Mouse (Mus musculus): Measurements from ENCODE around the gene Pygl. TPM values are rescaled to one million over a fixed set of nuclear protein-coding genes. Genes with fewer than 3 reads are reported as not detected.
"Not testable (repeated sequence)": the region's sequence is repeated elsewhere in the genome, so short reads cannot be mapped to it uniquely, and the experiment has no call there.

Pygl gene
- polyA plus RNA-seq, 1 experiment = 3.8 TPM

DNA sequence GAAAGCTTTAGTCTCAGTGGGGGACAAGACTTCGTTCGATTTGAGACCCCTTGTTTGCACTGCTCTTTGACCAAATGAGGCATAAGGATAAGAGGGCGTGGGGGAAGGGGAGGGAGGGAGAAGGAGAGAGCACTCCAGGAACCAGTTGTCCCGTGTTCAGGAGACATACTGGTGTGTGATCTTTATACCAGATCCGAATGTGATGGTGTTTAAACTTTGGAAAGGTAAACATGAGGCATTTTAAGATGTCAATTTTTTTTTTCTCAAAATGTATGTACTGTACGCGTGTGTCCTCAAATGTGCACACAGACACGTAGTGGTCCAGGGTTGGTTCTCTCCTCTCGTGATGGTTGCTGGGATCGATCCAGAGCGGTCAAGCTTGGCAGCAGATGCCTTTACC is 3.1 kb downstream of the Pygl start:
- DNase-seq (ENCODE audit: extremely low spot score in 1 of 2, low spot score in 1 of 2) = no peak

DNA sequence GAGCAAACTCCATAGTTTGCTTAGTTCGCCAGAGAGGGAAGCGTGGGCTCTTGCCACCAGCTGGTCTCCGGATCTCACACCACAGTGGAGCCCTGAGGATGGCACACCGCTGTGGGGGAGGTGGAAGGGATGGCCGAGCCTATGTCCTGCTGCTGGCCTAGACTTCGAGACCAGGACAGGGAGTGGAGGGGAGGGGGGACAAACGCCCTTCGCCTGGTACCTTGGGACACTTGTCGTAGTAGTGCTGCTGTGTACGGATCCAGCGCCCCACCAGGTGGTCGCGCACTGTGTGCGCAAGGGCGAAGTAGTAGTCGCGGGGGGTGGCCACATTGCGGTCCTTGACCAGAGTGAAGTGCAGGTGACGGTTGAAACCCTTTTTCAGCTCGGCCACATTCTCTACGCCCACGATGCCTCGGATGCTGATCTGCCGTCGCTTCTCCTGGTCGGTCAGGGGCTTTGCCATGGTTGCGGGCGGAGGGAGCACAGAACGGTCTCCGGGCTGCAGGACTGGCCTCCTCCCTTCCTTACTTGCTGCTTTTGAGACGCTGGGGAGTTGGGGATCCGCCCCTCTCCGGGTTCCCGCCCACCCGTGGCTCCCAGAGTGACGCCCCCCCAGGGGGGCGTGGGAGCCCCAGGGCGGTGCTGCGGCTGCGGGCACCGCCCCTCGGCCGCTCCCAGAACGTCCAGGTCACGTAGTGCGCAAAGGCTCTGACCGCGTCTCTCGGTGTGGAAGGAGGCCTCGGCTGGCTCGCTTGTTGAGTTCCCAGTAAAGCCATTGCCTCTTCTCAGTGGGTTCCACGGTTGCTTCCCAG is 4.0 kb downstream of the Pygl start:
- DNase-seq (ENCODE audit: extremely low spot score in 1 of 2, low spot score in 1 of 2) = no peak

DNA sequence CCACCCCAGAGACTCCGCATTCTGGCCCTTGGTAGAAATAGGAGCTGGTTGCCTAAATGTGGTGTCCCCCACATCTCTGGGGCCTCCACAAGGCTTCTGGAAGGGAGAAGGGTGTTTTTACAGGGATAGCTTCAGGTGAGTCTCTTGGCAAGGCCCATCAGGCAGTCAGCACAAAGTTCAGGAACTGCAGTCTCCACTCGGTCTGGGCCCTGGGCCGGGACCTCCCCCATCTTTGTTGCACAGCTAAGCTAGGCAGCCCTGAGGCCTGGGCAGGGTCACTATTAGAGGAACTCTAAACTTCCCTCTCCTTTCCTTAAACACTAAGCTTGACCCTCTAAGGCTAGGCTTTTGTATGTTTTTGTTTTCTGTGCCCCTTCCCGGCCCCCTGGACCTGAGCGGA is 4.6 kb downstream of the Pygl start:
- DNase-seq (ENCODE audit: extremely low spot score in 1 of 2, low spot score in 1 of 2) = no peak

DNA sequence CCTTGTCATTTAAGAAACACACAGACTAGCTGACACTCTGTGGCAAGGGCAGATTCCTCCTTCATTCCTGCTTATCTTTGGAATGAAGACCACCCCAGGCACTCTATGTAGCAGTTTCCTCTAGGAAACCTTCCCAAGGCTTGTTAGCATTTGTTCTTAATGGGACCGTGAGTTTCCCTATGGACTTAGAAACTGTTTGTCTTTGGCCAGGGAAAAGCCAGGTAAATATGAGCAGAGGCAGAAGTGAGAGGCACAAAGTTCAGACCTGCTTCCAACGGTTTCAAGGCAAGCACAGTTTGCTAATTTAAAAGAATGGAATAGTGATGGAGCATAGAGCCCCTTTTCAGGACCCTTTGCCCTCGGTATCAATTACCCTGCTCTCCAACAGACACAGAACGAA is 8.0 kb downstream of the Pygl start:
- DNase-seq (ENCODE audit: extremely low spot score in 1 of 2, low spot score in 1 of 2) = no peak

DNA sequence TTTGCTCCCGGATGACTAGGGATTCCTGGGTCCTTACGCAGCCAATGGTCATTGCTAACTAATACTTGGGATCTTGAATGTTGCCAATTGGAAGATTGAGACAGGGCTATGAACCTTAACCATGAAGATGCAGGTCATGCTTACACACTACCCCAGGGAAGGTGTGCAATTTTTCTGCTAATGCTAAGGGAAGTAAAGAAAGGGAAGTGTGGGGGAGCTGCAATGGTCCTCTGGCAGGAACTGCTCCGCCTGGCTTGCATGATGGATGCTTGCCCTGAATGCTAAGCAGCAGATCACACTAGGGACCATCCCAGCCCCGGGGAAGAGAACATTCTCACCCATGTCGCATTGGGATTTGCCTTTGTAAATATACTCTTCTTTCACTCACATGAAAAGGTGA is 9.9 kb downstream of the Pygl start:
- DNase-seq (ENCODE audit: extremely low spot score in 1 of 2, low spot score in 1 of 2) = no peak

DNA sequence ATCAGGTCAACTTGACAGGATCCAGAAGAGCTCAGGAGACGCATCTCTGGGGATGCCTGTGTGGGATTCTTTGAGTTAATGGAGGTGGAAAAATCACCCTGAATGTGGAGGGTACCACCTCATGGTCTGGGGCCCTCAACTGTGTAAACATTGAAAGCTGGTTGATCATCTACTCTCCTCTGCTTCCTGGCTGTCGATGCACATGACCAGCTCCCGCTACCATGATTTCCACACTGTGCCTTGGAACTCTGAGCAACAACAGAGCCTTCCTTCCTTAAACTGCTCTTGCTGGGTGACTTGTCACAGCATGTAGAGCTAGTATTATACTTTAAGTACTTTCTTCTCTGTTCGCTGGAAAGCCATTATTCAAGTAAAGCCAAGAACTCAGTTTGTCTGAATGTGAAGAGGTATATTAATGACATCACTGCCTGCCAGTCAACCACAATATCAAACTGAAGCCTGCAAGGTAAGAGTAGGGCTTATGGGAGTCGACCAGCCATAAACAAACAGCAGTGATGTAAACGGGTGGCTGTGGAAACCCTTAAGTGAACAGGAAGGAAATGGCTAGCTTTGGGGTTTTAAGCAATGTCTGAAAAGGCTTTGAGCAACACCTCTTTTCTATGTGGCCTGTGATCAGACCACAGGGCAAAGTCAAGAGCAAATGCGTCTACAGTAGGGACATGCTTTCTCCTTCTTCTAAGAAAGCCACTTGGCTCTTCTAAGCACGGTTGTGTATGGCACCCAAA is 12.3 kb downstream of the Pygl start:
- DNase-seq (ENCODE audit: extremely low spot score in 1 of 2, low spot score in 1 of 2) = no peak

DNA sequence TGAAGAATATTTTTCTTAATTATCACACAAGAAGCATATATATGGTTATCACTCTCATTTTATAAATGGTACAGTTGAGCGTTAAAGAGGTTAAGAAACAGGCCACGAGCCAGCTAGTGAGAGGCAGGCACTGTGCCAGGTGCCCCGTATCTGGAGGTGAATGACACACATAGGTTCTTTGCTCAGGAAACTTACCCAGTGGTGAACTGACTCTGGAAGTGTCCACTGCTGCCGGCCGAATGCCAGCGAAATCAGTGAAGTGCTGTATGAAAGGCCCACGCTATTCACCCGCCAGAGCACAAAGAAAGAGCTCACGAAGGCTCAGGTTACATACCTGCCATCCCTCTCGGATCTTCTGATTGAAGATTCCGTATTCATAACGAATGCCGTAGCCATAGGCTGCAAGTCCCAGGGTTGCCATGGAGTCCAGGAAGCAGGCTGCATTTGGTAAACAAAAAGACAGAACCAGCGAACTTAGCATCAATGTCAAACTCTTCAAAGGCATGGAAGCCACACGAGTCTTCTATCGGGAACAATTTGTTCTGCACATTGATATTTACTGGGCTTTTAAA is 15.0 kb downstream of the Pygl start:
- DNase-seq (ENCODE audit: extremely low spot score in 1 of 2, low spot score in 1 of 2) = no peak

DNA sequence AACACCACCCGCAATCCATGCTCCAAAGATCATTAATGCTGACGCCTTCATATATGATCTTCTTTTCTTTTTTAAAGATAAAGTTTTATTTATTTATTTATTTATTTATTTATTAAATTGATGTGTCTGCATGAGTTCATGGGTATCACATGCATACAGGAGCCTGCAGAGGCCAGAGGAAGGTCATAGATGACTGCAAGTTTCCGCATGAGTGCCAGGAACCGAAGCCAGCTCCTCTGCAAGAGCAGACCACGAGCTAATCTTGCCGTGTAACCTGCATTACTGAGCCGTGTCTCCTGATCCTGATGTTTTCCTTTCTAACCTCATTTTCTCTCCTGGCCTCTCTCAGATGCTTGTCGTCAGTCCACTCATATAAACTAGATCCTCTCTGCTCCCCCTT is 17.0 kb downstream of the Pygl start:
- DNase-seq (ENCODE audit: extremely low spot score in 1 of 2, low spot score in 1 of 2) = no peak

DNA sequence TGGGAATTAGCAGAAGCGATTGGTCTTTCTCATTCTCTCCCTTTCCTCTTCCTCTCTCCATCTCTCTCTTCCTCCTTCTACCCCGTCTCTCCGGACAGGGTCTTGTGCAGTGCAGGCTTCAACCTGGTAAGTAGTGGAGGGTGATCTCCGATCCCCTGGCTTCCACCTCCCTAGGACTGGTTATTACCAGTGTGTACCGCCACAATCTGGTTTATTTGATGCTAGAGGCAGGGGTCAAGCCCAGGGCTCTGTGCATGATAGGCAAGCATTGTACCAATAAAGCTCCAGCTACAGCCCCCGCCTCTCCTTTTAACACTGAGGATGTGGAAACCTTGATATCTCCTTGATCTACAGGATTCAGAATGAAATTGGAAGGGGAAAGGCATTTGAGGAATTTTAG is 17.7 kb downstream of the Pygl start:
- DNase-seq (ENCODE audit: extremely low spot score in 1 of 2, low spot score in 1 of 2) = no peak

DNA sequence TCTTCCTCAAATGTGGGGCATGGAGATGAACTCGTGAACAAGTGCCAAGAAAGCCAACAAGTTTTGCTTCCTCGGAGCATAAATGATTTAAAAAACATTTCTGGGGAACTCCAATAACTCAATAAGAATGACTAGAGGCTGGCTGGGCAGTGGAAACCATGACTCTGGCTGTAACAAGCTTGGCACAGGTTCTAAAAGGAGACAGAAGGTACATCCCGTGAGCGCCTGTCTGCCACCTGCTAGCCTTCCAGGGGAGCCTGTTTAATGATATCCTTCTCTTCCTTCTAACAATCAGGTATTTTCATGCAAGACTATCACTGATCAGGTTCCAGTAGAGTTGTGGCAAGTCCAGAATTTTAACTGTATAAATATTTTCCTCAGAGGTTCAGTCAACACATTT is 18.8 kb downstream of the Pygl start:
- no peak for DNase-seq (ENCODE audit: extremely low spot score in 1 of 2, low spot score in 1 of 2)

DNA sequence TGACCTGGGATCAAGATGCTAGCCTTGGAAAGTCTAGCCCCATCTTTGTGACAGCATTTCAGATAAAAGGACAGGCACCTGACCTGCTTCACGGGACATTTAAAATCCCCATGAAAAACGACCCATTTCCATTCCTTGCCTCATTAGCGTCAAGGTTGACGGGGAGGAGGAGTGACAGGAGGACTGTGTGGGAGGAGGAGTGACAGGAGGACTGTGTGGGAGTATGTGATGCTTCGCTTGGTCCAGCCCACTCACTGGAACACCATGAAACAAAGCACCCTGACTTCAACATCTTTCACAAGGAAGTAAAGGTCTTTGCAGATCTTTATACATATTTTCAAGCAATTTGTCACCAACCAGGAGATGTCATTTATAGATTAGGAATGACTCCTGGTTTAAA is 23.1 kb downstream of the Pygl start:
- no peak for DNase-seq (ENCODE audit: extremely low spot score in 1 of 2, low spot score in 1 of 2)

DNA sequence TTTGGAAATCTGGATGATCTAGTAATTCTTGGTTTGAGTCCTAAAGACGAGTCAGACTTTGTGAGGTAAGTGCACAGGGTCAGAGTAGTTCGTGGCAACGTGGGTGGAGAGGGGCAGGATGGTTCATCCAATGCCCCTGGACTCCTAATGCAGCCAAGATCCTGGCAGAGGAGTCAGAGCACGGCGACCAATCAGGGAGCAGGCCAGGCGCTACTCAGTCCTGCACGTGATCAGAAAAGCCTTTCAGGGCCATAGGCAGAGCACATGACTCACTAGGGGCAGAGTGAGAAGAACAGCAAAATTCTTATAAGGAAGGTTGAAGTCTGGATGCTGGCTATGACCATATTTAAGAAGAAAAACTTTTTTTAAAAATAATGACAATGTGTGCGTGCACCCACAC is 26.9 kb downstream of the Pygl start:
- no peak for DNase-seq (ENCODE audit: extremely low spot score in 1 of 2, low spot score in 1 of 2)

DNA sequence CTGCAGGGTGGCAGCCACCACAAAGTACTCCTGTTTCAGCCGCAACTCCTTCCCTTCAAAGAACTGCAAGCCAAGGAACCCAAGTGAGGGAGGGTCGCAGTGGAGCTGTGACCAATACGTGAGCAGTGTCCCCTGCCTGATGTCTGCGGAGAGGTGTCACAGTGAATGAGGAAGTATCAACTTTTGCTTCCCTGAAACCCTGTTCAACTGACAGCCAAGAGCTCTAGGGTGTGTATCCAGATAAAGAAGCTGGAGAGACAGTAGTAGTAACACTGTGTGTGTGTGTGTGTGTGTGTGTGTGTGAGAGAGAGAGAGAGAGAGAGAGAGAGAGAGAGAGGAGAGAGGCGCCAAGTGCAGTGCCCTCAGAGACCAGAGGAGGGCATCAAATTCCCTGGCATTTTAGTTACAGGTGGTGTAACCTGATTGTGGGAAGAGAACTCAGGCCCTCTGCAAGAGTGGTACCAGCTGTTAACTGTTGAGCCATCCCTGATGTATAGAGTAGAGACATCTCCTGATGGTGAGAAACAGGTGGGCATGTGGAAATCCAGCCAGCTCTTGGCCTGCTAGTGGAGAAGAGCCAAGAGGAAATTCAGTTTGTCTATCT is 29.3 kb downstream of the Pygl start:
- DNase-seq (ENCODE audit: extremely low spot score in 1 of 2, low spot score in 1 of 2) = no peak

DNA sequence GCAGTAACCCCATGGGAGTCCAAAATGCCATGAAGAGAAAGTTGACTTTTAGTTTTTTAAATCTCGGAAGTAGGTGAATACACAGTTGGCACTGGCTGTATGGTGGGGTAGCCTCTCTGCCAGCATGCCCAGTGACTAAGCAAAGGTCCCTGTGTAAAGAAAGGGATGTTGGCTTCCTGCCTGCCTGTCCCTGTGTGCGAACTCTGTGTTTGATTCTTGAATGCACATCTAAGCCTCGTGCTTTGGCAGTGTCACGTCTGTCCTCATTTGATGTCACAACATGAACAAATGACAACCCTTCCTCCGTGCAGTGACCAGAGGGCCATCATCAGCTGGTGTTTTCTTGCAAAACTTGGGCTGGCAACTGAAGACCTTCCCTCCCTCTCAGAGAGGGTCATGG is 34.9 kb downstream of the Pygl start:
- DNase-seq (ENCODE audit: extremely low spot score in 1 of 2, low spot score in 1 of 2) = no peak

DNA sequence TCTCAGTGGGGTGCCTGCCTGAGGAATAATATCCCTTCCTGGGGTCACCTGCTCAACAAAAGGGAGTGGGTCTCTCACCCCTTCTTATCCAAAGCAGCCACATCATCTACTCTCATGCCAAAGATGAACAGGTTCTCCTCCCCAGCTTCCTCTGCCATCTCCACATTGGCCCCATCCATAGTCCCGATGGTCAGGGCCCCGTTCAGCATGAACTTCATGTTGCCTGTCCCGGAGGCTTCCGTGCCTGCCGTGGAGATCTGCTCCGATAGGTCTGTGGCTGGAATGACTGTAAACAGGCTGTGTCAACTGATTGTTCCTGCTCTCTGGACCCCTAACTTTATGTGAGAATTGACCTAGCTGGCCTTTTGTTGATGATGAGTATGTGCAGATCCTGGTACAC is 35.9 kb downstream of the Pygl start:
- no peak for DNase-seq (ENCODE audit: extremely low spot score in 1 of 2, low spot score in 1 of 2)

DNA sequence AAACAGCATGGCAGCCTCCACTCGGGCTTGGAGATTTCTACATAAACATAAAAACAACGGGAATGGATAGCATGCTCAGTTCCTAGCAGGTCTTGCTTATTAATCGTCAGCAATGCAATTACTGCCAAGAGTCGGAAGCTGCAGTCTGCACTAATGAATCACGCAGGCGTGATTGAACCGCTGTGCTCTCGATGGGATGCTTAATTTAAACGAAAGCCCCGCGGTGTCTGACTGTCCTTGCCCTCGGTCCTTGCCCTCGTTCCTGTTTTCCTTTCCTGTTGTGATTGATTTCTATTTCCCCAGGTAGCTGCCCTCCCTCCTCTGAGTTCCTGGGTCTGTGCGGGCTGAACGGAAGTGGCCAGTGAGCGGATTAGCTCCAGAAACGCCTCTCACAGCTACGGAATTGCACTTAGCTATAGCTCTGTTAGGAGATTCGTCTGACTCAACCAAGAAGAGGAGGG is 39.0 kb downstream of the Pygl start:
- peak in 1 of 2 experiments; percentile 41 for DNase-seq (ENCODE audit: extremely low spot score in 1 of 2, low spot score in 1 of 2)

DNA sequence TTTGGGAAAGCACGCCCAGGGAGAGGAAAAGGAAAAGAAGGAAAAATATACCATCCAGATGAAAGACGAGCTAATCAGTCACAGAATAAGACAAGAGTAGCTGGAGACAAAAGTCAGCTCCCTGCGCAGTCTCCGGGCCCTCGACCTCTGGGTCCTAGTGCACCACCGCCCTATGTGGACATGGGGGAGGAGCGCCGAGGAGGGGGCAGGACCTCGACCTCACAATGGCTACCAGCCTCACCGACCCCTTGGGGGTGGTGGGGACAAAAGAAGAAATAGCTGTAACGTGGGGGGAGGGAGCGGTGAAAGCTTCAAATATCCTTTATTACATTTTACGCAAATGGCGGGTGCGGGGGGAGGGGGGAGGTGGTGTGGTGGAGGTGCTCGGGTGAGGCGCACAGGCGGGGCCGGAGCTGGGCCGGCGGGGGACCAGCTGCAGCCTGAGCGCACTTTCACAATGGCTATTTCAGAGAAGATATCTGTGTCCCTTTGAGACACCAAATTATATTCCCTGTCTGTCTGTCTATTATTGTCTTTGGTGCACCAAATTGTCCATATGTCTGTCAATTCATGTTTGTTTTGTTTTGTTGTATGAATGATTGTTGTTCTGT is 47.0 kb downstream of the Pygl start:
- no peak for DNase-seq (ENCODE audit: extremely low spot score in 1 of 2, low spot score in 1 of 2)

DNA sequence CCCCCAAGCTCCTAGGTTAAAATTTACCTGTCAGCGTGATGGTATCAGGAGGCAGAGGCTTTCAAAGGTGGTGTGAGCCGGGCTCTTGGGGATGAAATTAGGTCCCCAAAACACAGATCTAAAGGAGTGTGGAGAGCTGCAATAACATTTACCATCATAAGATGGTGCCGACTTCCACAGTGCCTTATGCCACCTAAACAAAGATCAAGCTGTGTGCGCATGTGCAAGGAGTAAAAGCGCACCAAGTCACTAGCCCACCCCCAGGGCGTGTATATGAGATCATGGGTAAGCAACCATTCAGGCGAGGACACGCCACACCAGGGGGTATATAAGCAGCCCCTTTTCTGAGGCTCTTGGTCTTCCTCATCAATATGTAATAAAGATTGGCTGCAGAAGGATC is 47.8 kb downstream of the Pygl start:
- DNase-seq (ENCODE audit: extremely low spot score in 1 of 2, low spot score in 1 of 2) = not testable (repeated sequence)

DNA sequence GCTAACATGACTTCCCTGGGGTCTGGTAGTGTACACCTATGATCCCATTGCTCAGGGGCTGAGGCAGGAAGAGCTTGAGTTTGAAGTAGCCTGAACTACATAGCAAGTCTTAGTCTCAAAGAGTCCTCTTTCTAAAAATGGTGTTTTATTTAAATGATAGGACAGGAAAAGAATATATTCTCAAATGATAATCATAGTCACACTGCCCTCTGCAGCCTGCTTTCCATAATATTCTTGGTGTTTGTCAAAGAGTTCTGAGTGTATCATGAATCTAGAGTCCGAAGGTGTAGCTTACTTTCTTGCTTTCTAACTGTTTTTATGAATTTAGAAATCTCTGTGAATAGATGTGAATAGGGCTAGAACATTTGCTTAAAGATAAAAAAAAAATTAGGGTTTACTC is 61.3 kb downstream of the Pygl start:
- DNase-seq (ENCODE audit: extremely low spot score in 1 of 2, low spot score in 1 of 2) = peak in 1 of 2 experiments; percentile 45

DNA sequence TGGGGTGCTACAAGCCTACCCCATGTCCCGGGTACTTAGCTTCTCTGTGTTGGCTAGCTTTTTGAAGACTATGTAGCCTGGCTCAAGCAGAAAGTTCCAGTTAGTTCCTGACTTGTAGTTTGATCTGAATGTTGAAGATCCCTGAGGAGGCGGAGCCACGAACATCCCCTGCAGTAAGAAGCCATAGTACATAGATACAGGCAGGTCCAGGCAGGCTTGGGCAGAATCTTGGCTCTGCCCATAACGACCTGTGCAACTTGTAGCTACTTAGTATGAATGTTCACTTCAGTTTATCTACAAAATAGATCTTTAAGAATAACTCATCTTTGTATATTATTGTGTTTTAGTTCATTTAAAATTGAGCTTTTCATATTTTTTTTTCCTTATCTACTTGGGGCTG is 63.3 kb downstream of the Pygl start:
- no peak for DNase-seq (ENCODE audit: extremely low spot score in 1 of 2, low spot score in 1 of 2)

DNA sequence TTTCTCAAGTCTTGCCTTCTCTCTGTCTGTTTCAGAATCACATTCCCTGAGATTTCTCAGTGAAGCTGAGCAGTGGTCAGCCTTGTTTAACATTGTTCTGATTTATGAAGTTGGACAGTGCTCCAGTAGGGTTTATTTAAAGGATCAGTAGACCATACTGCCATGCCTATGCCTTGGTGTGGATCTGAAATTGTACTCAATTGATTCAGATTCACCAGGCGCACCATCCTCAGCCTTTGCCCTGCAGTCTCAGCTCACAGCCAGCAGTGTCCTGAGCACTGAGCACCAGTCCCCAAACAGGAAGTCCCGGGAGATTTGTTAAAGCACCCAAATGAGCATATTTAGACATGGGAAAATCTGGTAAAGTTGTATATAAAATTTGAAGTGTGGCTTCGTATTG is 66.5 kb downstream of the Pygl start:
- DNase-seq (ENCODE audit: extremely low spot score in 1 of 2, low spot score in 1 of 2) = no peak

Data from frontal cortex, adult 2 months (tissue).